ENCODE assay signal across 8 mouse cellular contexts in the genomic region with DNA sequence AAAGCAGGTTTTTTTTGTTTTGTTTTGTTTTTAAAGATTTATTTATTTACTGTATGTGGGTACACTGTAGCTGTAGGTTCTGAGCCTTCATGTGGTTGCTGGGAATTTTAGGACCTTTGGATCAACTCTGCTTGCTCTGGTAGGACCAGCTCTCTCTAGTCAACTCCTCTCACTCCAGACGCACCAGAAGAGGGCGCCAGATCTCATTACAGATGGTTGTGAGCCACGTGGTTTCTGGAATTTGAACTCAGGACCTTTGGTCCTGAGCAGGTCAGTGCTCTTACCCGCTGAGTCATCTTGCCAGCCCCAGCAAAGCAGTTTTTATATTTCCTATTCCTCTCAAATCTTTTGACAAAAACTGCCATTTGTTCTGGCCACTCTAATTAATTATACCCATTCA. TPM values are rescaled to one million over a fixed set of nuclear protein-coding genes. Genes with fewer than 3 reads are reported as not detected.
A peak's percentile ranks its signal among the peaks of the same experiment; 100 is the strongest.
DNase-seq lines count a peak whose midpoint lies in the region; ATAC-seq and TF ChIP-seq lines count a peak whose summit lies in the region.

No protein-coding gene starts in this region.

- H3K27ac ChIP-seq in layer of hippocampus, adult 2 months, result no peak overlapping the region
- H3K27ac ChIP-seq in MEL (ENCODE audit: control insufficient read depth, low read depth, low read length), result no peak overlapping the region
- no peak overlapping the region for H3K27ac ChIP-seq in forebrain, embryonic 12.5 days

- 67% methylated on average over 4 of the region's 4 CpGs for WGBS in forebrain, embryonic 12.5 days

- H3K9ac ChIP-seq in MEL (ENCODE audit: control insufficient read depth, low read depth, low read length, poor library complexity, severe bottlenecking), result no peak overlapping the region
- H3K9ac ChIP-seq in forebrain, embryonic 12.5 days, result no peak overlapping the region

- TF ChIP-seq RAD21 in MEL (IDR thresholded peaks at IDR 0.05; ENCODE audit: low read depth, low read length), result peak; percentile 7; the same call in 1 of the 2 replicates

- no peak for ATAC-seq in forebrain, embryonic 12.5 days (ENCODE audit: low FRiP score)

- H3K4me1 ChIP-seq in MEL (ENCODE audit: control insufficient read depth in 1 of 2, insufficient read depth in 2 of 2, low read length in 2 of 2), result peaks cover 9 to 10% of the 10 kb centered on the region in 2 experiments
- peaks cover 18% of the 10 kb centered on the region for H3K4me1 ChIP-seq in forebrain, embryonic 12.5 days

- H3K79me2 ChIP-seq in MEL (ENCODE audit: control insufficient read depth, insufficient read depth, low read length, poor library complexity), result peaks cover 27% of the 10 kb centered on the region

- H3K36me3 ChIP-seq in MEL (ENCODE audit: control insufficient read depth in 1 of 2, insufficient read depth in 2 of 2, low read length in 2 of 2), result peaks cover 3 to 25% of the 10 kb centered on the region in 2 experiments
- peaks cover 3% of the 10 kb centered on the region for H3K36me3 ChIP-seq in forebrain, embryonic 12.5 days (replicated peaks)

- peak; percentile 59 for TF ChIP-seq CTCF in layer of hippocampus, adult 2 months (conservative IDR thresholded peaks at IDR 0.05)
- TF ChIP-seq CTCF in MEL (IDR thresholded peaks at IDR 0.05 in 2 of 3, conservative IDR thresholded peaks at IDR 0.05 in 1 of 3; ENCODE audit: control insufficient read depth in 1 of 3, insufficient read depth in 1 of 3, low read depth in 2 of 3, low read length in 3 of 3, poor library complexity in 1 of 3, severe bottlenecking in 1 of 3), result peak; percentile 38 to 63 (median 58)
- peak; percentile 41; the same call in 1 of the 2 replicates for TF ChIP-seq CTCF in brain, embryonic 14.5 days (IDR thresholded peaks at IDR 0.05; ENCODE audit: borderline replicate concordance, extremely low read depth, insufficient read depth, insufficient read length)

- no peak overlapping the region for H3K4me3 ChIP-seq in layer of hippocampus, adult 2 months
- H3K4me3 ChIP-seq in MEL (ENCODE audit: control insufficient read depth in 1 of 2, insufficient read depth in 1 of 2, low read depth in 2 of 2, low read length in 2 of 2), result no peak overlapping the region
- H3K4me3 ChIP-seq in forebrain, embryonic 12.5 days (replicated peaks), result no peak overlapping the region

- H3K4me2 ChIP-seq in forebrain, embryonic 12.5 days, result no peak overlapping the region

- no peaks in the 10 kb centered on the region for H3K27me3 ChIP-seq in MEL (ENCODE audit: control insufficient read depth in 1 of 2, insufficient read depth in 2 of 2, low read length in 2 of 2)
- no peaks in the 10 kb centered on the region for H3K27me3 ChIP-seq in forebrain, embryonic 12.5 days

- TF ChIP-seq EP300 in MEL (IDR thresholded peaks at IDR 0.05; ENCODE audit: low read depth in 1 of 2, low read length in 2 of 2), result no peak

- no peaks in the 10 kb centered on the region for H3K9me3 ChIP-seq in MEL (replicated peaks; ENCODE audit: insufficient read depth, low read length)
- no peaks in the 10 kb centered on the region for H3K9me3 ChIP-seq in forebrain, embryonic 12.5 days

- no peak for TF ChIP-seq POLR2A in MEL (IDR thresholded peaks at IDR 0.05; ENCODE audit: control insufficient read depth in 1 of 2, insufficient read depth in 1 of 2, low read depth in 1 of 2, low read length in 2 of 2, poor library complexity in 1 of 2)
- TF ChIP-seq POLR2A in brain, embryonic 14.5 days (IDR thresholded peaks at IDR 0.05; ENCODE audit: borderline replicate concordance, extremely low read depth, insufficient read depth, insufficient read length, poor library complexity, severe bottlenecking), result no peak

- no peak for DNase-seq in layer of hippocampus, adult 2 months (ENCODE audit: low spot score in 2 of 2)
- DNase-seq in layer of hippocampus, adult 9-11 months, result no peak
- DNase-seq in MEL (ENCODE audit: low read depth, low spot score), result peak; percentile 63
- no peak for DNase-seq in brain, embryonic 14.5 days (ENCODE audit: low read depth)
- peak; percentile 71 for DNase-seq in kidney, postnatal 14 days
- peak; percentile 56 for DNase-seq in naive thymus-derived CD4-positive, alpha-beta T cell, adult 2 months (ENCODE audit: low read depth)
- no peak for DNase-seq in urinary bladder, adult 18-20 months (ENCODE audit: low spot score in 2 of 2)

TF ChIP-seq in MEL, 35 proteins besides CTCF, POLR2A, EP300 and RAD21:
- TF ChIP-seq ZMIZ1 (IDR thresholded peaks at IDR 0.05; ENCODE audit: low read depth, low read length), result no peak
- no peak for TF ChIP-seq CHD2 (IDR thresholded peaks at IDR 0.05; ENCODE audit: low read length)
- peak; percentile 79 for TF ChIP-seq MXI1 (IDR thresholded peaks at IDR 0.05; ENCODE audit: low read depth, low read length)
- no peak for TF ChIP-seq POLR2AphosphoS2 (IDR thresholded peaks at IDR 0.05; ENCODE audit: low read length)
- no peak for TF ChIP-seq JUND (IDR thresholded peaks at IDR 0.05; ENCODE audit: low read depth, low read length)
- 0 out of 4 replicates have a peak, but pooled peaks of 1 of the 2 experiments have one; percentile 7 for TF ChIP-seq USF2 (IDR thresholded peaks at IDR 0.05; ENCODE audit: borderline replicate concordance in 1 of 2, insufficient read depth in 1 of 2, low read depth in 1 of 2, low read length in 2 of 2)
- TF ChIP-seq BHLHE40 (IDR thresholded peaks at IDR 0.05; ENCODE audit: borderline replicate concordance, low read depth, low read length), result no peak
- TF ChIP-seq CHD1 (IDR thresholded peaks at IDR 0.05; ENCODE audit: low read depth, low read length), result no peak
- TF ChIP-seq MAX (IDR thresholded peaks at IDR 0.05; ENCODE audit: low read length), result peak; percentile 84
- TF ChIP-seq USF1 (IDR thresholded peaks at IDR 0.05; ENCODE audit: low read depth, low read length), result peak; percentile 83
- TF ChIP-seq HCFC1 (IDR thresholded peaks at IDR 0.05; ENCODE audit: low read depth, low read length), result no peak
- TF ChIP-seq MYC (IDR thresholded peaks at IDR 0.05; ENCODE audit: low read depth, low read length), result peak; percentile 92
- TF ChIP-seq ZC3H11A (IDR thresholded peaks at IDR 0.05; ENCODE audit: low read depth, low read length), result 0 out of 2 replicates have a peak, but pooled peaks have one; percentile 5
- TF ChIP-seq SMC3 (IDR thresholded peaks at IDR 0.05; ENCODE audit: low read depth, low read length), result peak; percentile 41; the same call in 1 of the 2 replicates
- TF ChIP-seq E2F4 (IDR thresholded peaks at IDR 0.05; ENCODE audit: borderline replicate concordance, low read depth, low read length), result no peak

RNA-seq across cellular contexts. Expression of a gene that starts 1.5 kb away (rescaled TPM):
- total RNA-seq in layer of hippocampus, adult 2 months (2021), result 10 to 100 TPM; 31.9 to 34.7 TPM
- 11.6 and 13.6 TPM in 2 replicates for total RNA-seq in MEL (2012; rRNA removed)
- polyA plus RNA-seq in MEL (2012; ENCODE audit: insufficient read depth in 1 of 2, insufficient read length in 2 of 2, low read depth in 1 of 2, low replicate concordance in 2 of 2, missing spikeins in 1 of 2), result 10 to 100 TPM in 1 of 2 experiments, not detected in 1; 19.0 TPM
- 35.0 and 39.3 TPM in 2 replicates for polyA plus RNA-seq in brain, embryonic 14.5 days (2012; rRNA removed)
- 22.0 and 23.9 TPM in 2 replicates for polyA plus RNA-seq in forebrain, embryonic 12.5 days (2016; fragmentation: Nextera tagmentation; extraction: Ambion mirVana)

RNA-seq across cellular contexts. Expression of a gene that starts 1.6 kb away (rescaled TPM):
- total RNA-seq in layer of hippocampus, adult 2 months (2021), result 10 to 100 TPM; 85.2 to 96.3 TPM
- total RNA-seq in MEL (2012; rRNA removed), result 4.1 and 5.2 TPM in 2 replicates
- 1 to 10 TPM in 1 of 2 experiments, not detected in 1; 6.8 TPM for polyA plus RNA-seq in MEL (2012; ENCODE audit: insufficient read depth in 1 of 2, insufficient read length in 2 of 2, low read depth in 1 of 2, low replicate concordance in 2 of 2, missing spikeins in 1 of 2)
- 23.3 and 33.0 TPM in 2 replicates for polyA plus RNA-seq in brain, embryonic 14.5 days (2012; rRNA removed)
- 27.5 and 30.8 TPM in 2 replicates for polyA plus RNA-seq in forebrain, embryonic 12.5 days (2016; fragmentation: Nextera tagmentation; extraction: Ambion mirVana)

RNA-seq across cellular contexts. Expression of a gene that starts 26.3 kb away (rescaled TPM):
- total RNA-seq in layer of hippocampus, adult 2 months (2021), result 10 to 100 TPM; 32.0 to 36.8 TPM
- total RNA-seq in MEL (2012; rRNA removed), result 165 and 178 TPM in 2 replicates
- 100 to 1,000 TPM; 123 to 129 TPM for polyA plus RNA-seq in MEL (2012; ENCODE audit: insufficient read depth in 1 of 2, insufficient read length in 2 of 2, low read depth in 1 of 2, low replicate concordance in 2 of 2, missing spikeins in 1 of 2)
- polyA plus RNA-seq in brain, embryonic 14.5 days (2012; rRNA removed), result 20.5 and 25.0 TPM in 2 replicates
- 43.0 and 43.1 TPM in 2 replicates for polyA plus RNA-seq in forebrain, embryonic 12.5 days (2016; fragmentation: Nextera tagmentation; extraction: Ambion mirVana)

RNA-seq across cellular contexts. Expression of a gene that starts 27.3 kb away (rescaled TPM):
- 10 to 100 TPM; 91.7 to 99.3 TPM for total RNA-seq in layer of hippocampus, adult 2 months (2021)
- 7.2 and 8.0 TPM in 2 replicates for total RNA-seq in MEL (2012; rRNA removed)
- 10 to 100 TPM in 1 of 2 experiments, not detected in 1; 15.1 TPM for polyA plus RNA-seq in MEL (2012; ENCODE audit: insufficient read depth in 1 of 2, insufficient read length in 2 of 2, low read depth in 1 of 2, low replicate concordance in 2 of 2, missing spikeins in 1 of 2)
- 52.4 and 63.2 TPM in 2 replicates for polyA plus RNA-seq in brain, embryonic 14.5 days (2012; rRNA removed)
- polyA plus RNA-seq in forebrain, embryonic 12.5 days (2016; fragmentation: Nextera tagmentation; extraction: Ambion mirVana), result 12.2 and 13.7 TPM in 2 replicates

Comparison
In these comparisons a context has a peak if more than half of its experiments do, and no peak if none do; other contexts are left out.
1. DNase-seq: peak in MEL (single experiment), kidney, postnatal 14 days (single experiment) and naive thymus-derived CD4-positive, alpha-beta T cell, adult 2 months (single experiment); none in layer of hippocampus, adult 2 months (0 of 2), layer of hippocampus, adult 9-11 months (single experiment), brain, embryonic 14.5 days (single experiment) and urinary bladder, adult 18-20 months (0 of 2).
2. Peak in every context shown above with its lines, with median percentiles within 50 percentile points of each other: CTCF ChIP-seq.